Mouse (Mus musculus): ENCODE measurements at regions not wholly inside any gene's neighbourhood (a gene's known extent, or its start where the extent isn't known, plus 50 kb on each side); places are given as distances from the start of the nearest gene placed in this dataset.

DNA sequence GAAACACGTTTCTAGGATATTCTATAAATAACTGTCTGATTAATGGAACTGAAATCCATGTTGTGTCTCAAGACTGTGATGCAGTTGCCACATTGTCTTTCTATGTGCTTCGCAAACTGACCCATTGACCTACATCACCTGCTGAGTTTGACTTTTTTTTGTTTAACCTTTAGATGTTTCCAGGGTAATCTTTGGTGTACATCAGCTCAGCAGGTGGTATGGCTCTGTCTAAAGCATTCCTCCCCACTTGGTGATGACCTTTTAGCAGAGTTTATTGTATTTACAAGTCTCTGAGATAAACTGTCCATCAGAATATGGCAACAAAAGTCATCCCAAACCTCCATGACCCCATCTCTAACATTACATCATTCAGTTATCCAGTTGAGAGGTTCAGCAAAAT, 337.0 kb upstream of the 4930452B06Rik start:
- 56% methylated on average over 2 of the region's 2 CpGs for WGBS
- Histone ChIP-seq H3K27me3 (replicated peaks; ENCODE audit: control insufficient read depth, insufficient read depth, low read length) (no peaks in the 10 kb centered on the region), H3K36me3 (ENCODE audit: control insufficient read depth, insufficient read depth, low read length) (no peaks in the 10 kb centered on the region), H3K9ac (ENCODE audit: low read length) (no peak overlapping the region), H3K27ac (ENCODE audit: low read depth) (no peak overlapping the region), H3K4me1 (replicated peaks; ENCODE audit: control insufficient read depth, insufficient read depth, low read length) (no peaks in the 10 kb centered on the region), H3K4me3 (ENCODE audit: low read depth, low read length) (no peak overlapping the region), H3K9me3 (ENCODE audit: control insufficient read depth, low read length) (no peaks in the 10 kb centered on the region), H3K4me2 (ENCODE audit: low read length) (no peak overlapping the region)
- ATAC-seq (replicated peaks; ENCODE audit: low FRiP score, low TSS enrichment, low read depth) = no peak
- no peak for DNase-seq (ENCODE audit: low spot score)

GRCm38 (mm10) chr14:9000408-9001092, 334.5 kb upstream of the 4930452B06Rik start:
- no peaks in the 10 kb centered on the region for H3K9me3 ChIP-seq (ENCODE audit: control insufficient read depth, low read length)
- no peak overlapping the region for H3K9ac ChIP-seq (ENCODE audit: low read length)
- no peaks in the 10 kb centered on the region for H3K4me1 ChIP-seq (replicated peaks; ENCODE audit: control insufficient read depth, insufficient read depth, low read length)
- no peak overlapping the region for H3K27ac ChIP-seq (ENCODE audit: low read depth)
- 65% methylated on average over 3 of the region's 3 CpGs for WGBS
- ATAC-seq (replicated peaks; ENCODE audit: low FRiP score, low TSS enrichment, low read depth) = no peak
- no peak overlapping the region for H3K4me3 ChIP-seq (ENCODE audit: low read depth, low read length)
- no peaks in the 10 kb centered on the region for H3K27me3 ChIP-seq (replicated peaks; ENCODE audit: control insufficient read depth, insufficient read depth, low read length)
- H3K36me3 ChIP-seq (ENCODE audit: control insufficient read depth, insufficient read depth, low read length) = no peaks in the 10 kb centered on the region
- no peak overlapping the region for H3K4me2 ChIP-seq (ENCODE audit: low read length)
- no peak for DNase-seq (ENCODE audit: low spot score)

- H3K9me3 ChIP-seq (ENCODE audit: control insufficient read depth, low read length) = no peaks in the 10 kb centered on the region
- H3K4me1 ChIP-seq (replicated peaks; ENCODE audit: control insufficient read depth, insufficient read depth, low read length) = no peaks in the 10 kb centered on the region
- no peak for DNase-seq (ENCODE audit: low spot score)
- 85% methylated on average over 1 of the region's 1 CpGs for WGBS
- no peak overlapping the region for H3K4me2 ChIP-seq (ENCODE audit: low read length)
- no peak overlapping the region for H3K27ac ChIP-seq (ENCODE audit: low read depth)
- no peaks in the 10 kb centered on the region for H3K36me3 ChIP-seq (ENCODE audit: control insufficient read depth, insufficient read depth, low read length)
- H3K27me3 ChIP-seq (replicated peaks; ENCODE audit: control insufficient read depth, insufficient read depth, low read length) = no peaks in the 10 kb centered on the region
- H3K4me3 ChIP-seq (ENCODE audit: low read depth, low read length) = no peak overlapping the region
- H3K9ac ChIP-seq (ENCODE audit: low read length) = no peak overlapping the region
- ATAC-seq (replicated peaks; ENCODE audit: low FRiP score, low TSS enrichment, low read depth) = no peak
These were observed 333.8 kb upstream of the 4930452B06Rik start for GRCm38 (mm10) chr14:8999815-9000214.

GRCm38 (mm10) chr14:8993421-8993820, 327.4 kb upstream of the 4930452B06Rik start:
- Histone ChIP-seq H3K9ac (ENCODE audit: low read length) (no peak overlapping the region), H3K4me1 (replicated peaks; ENCODE audit: control insufficient read depth, insufficient read depth, low read length) (no peaks in the 10 kb centered on the region), H3K9me3 (ENCODE audit: control insufficient read depth, low read length) (no peaks in the 10 kb centered on the region), H3K36me3 (ENCODE audit: control insufficient read depth, insufficient read depth, low read length) (no peaks in the 10 kb centered on the region), H3K27ac (ENCODE audit: low read depth) (no peak overlapping the region), H3K4me2 (ENCODE audit: low read length) (no peak overlapping the region), H3K27me3 (replicated peaks; ENCODE audit: control insufficient read depth, insufficient read depth, low read length) (no peaks in the 10 kb centered on the region), H3K4me3 (ENCODE audit: low read depth, low read length) (no peak overlapping the region)
- WGBS = 68% methylated on average over 1 of the region's 1 CpGs
- ATAC-seq (replicated peaks; ENCODE audit: low FRiP score, low TSS enrichment, low read depth) = no peak
- no peak for DNase-seq (ENCODE audit: low spot score)

GRCm38 (mm10) chr14:8985086-8985793, 319.2 kb upstream of the 4930452B06Rik start:
- Histone ChIP-seq H3K9me3 (ENCODE audit: control insufficient read depth, low read length) (no peaks in the 10 kb centered on the region), H3K4me2 (ENCODE audit: low read length) (no peak overlapping the region), H3K27me3 (replicated peaks; ENCODE audit: control insufficient read depth, insufficient read depth, low read length) (no peaks in the 10 kb centered on the region), H3K9ac (ENCODE audit: low read length) (no peak overlapping the region), H3K4me1 (replicated peaks; ENCODE audit: control insufficient read depth, insufficient read depth, low read length) (no peaks in the 10 kb centered on the region), H3K27ac (ENCODE audit: low read depth) (no peak overlapping the region), H3K4me3 (ENCODE audit: low read depth, low read length) (no peak overlapping the region), H3K36me3 (ENCODE audit: control insufficient read depth, insufficient read depth, low read length) (no peaks in the 10 kb centered on the region)
- 84% methylated on average over 4 of the region's 4 CpGs for WGBS
- ATAC-seq (replicated peaks; ENCODE audit: low FRiP score, low TSS enrichment, low read depth) (no peak), DNase-seq (ENCODE audit: low spot score) (no peak)

GRCm38 (mm10) chr14:8961554-8961953, 295.5 kb upstream of the 4930452B06Rik start:
- Histone ChIP-seq H3K4me2 (ENCODE audit: low read length) (no peak overlapping the region), H3K4me1 (replicated peaks; ENCODE audit: control insufficient read depth, insufficient read depth, low read length) (no peaks in the 10 kb centered on the region), H3K36me3 (ENCODE audit: control insufficient read depth, insufficient read depth, low read length) (no peaks in the 10 kb centered on the region), H3K27ac (ENCODE audit: low read depth) (no peak overlapping the region), H3K9ac (ENCODE audit: low read length) (no peak overlapping the region), H3K4me3 (ENCODE audit: low read depth, low read length) (no peak overlapping the region), H3K27me3 (replicated peaks; ENCODE audit: control insufficient read depth, insufficient read depth, low read length) (no peaks in the 10 kb centered on the region), H3K9me3 (ENCODE audit: control insufficient read depth, low read length) (no peaks in the 10 kb centered on the region)
- whole genome bisulfite sequencing = 29% methylated on average over 2 of the region's 2 CpGs
- DNase-seq (ENCODE audit: low spot score) (no peak), ATAC-seq (replicated peaks; ENCODE audit: low FRiP score, low TSS enrichment, low read depth) (no peak)

DNA sequence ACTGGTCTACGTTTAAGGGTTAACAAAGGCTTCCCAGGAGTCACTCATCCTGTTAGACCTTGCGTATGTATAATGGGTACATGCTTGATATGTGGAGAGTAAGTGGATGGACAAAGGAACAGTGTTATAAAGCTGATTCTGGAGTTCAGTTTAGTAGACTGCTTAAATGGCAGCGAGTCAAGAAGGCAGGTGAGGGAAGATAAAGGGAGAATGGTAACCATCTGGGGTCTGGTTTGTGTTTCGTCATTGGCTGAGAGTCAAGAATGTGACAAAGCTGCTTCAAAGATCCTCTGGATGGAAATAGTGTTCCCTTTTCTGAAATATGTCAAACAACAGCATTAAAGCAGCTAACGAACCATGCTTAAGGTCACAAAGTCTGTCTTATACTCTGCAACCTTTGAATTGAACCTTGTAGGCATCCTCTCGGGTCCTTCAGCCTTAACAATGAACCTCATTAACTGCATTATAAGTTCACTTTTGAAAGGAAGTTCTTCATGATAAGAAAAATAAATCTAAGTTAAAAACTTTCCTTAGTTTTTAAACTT, 286.9 kb upstream of the 4930452B06Rik start:
- 0 out of 2 replicates have a peak, but pooled peaks cover 3% of the 10 kb centered on the region for H3K4me1 ChIP-seq (replicated peaks; ENCODE audit: control insufficient read depth, insufficient read depth, low read length)
- no peak overlapping the region for H3K27ac ChIP-seq (ENCODE audit: low read depth)
- H3K9me3 ChIP-seq (ENCODE audit: control insufficient read depth, low read length) = no peaks in the 10 kb centered on the region
- 38% methylated on average over 6 of the region's 6 CpGs for WGBS
- H3K9ac ChIP-seq (ENCODE audit: low read length) = no peak overlapping the region
- DNase-seq (ENCODE audit: low spot score) (peak; percentile 61), ATAC-seq (replicated peaks; ENCODE audit: low FRiP score, low TSS enrichment, low read depth) (no peak)
- H3K4me2 ChIP-seq (ENCODE audit: low read length) = no peak overlapping the region
- no peak overlapping the region for H3K4me3 ChIP-seq (ENCODE audit: low read depth, low read length)
- H3K27me3 ChIP-seq (replicated peaks; ENCODE audit: control insufficient read depth, insufficient read depth, low read length) = no peaks in the 10 kb centered on the region
- H3K36me3 ChIP-seq (ENCODE audit: control insufficient read depth, insufficient read depth, low read length) = no peaks in the 10 kb centered on the region

- Histone ChIP-seq H3K9me3 (ENCODE audit: control insufficient read depth, low read length) (no peaks in the 10 kb centered on the region), H3K4me2 (ENCODE audit: low read length) (no peak overlapping the region), H3K36me3 (ENCODE audit: control insufficient read depth, insufficient read depth, low read length) (no peaks in the 10 kb centered on the region), H3K27ac (ENCODE audit: low read depth) (no peak overlapping the region), H3K27me3 (replicated peaks; ENCODE audit: control insufficient read depth, insufficient read depth, low read length) (no peaks in the 10 kb centered on the region), H3K9ac (ENCODE audit: low read length) (no peak overlapping the region), H3K4me1 (replicated peaks; ENCODE audit: control insufficient read depth, insufficient read depth, low read length) (0 out of 2 replicates have a peak, but pooled peaks cover 3% of the 10 kb centered on the region), H3K4me3 (ENCODE audit: low read depth, low read length) (no peak overlapping the region)
- WGBS = 63% methylated on average over 2 of the region's 2 CpGs
- DNase-seq (ENCODE audit: low spot score) (no peak), ATAC-seq (replicated peaks; ENCODE audit: low FRiP score, low TSS enrichment, low read depth) (no peak)
These were observed 282.7 kb upstream of the 4930452B06Rik start for GRCm38 (mm10) chr14:8948751-8949150.

Measured in intestine, embryonic 14.5 days (tissue).